Mouse (Mus musculus) thymus, adult 2 months (tissue): ENCODE measurements around the gene Spef2.

Experiments
- CTCF ChIP-seq: fragments of 200-500 bp; IDR thresholded peaks from 2 replicates; pipeline ENCODE4 v1.5.1; 2012; ENCODE audit warnings: mild to moderate bottlenecking, control low read depth, low read length, moderate library complexity, borderline replicate concordance; ENCODE audit not compliant: control insufficient read depth, poor library complexity, insufficient read depth; ENCODE audit errors: extremely low read depth
- POLR2A ChIP-seq: fragments of 200-500 bp; IDR thresholded peaks from 2 replicates; pipeline ENCODE4 v1.6.1; 2012; ENCODE audit warnings: mild to moderate bottlenecking, low read length, control low read depth, moderate library complexity; ENCODE audit not compliant: control insufficient read depth, poor library complexity, insufficient read depth; ENCODE audit errors: extremely low read depth

GRCm38 (mm10) chr15:9634471-9634870 lies 114.2 kb downstream of the Spef2 start:
- no peak for TF ChIP-seq CTCF
- TF ChIP-seq POLR2A: no peak
